Mouse (Mus musculus) lung, postnatal 14 days (tissue): ENCODE results near the gene Fam181b.
A peak's percentile ranks its signal among the peaks of the same experiment; 100 is the strongest.

Experiments
- DNase-seq: peaks from one replicate; pipeline ENCODE4 v3.0.0; 2021

The Fam181b gene

GRCm38 (mm10) chr7:93079785-93080730 lies at the start of gene Fam181b:
Gene Fam181b (plus strand): TSS chr7:93079865.
- peak; percentile 67 for DNase-seq

- no peak for DNase-seq
These were observed 41.7 kb upstream of the Fam181b start for GRCm38 (mm10) chr7:93037763-93038471.

GRCm38 (mm10) chr7:93038472-93038828 lies 41.2 kb upstream of the Fam181b start:
- DNase-seq = no peak

GRCm38 (mm10) chr7:93039542-93039941 lies 40.1 kb upstream of the Fam181b start:
- no peak for DNase-seq

- no peak for DNase-seq
These were observed 35.3 kb upstream of the Fam181b start for GRCm38 (mm10) chr7:93044359-93044758.

GRCm38 (mm10) chr7:93044788-93045187 lies 34.9 kb upstream of the Fam181b start:
- no peak for DNase-seq

- DNase-seq = no peak
These were observed 18.8 kb upstream of the Fam181b start for GRCm38 (mm10) chr7:93060831-93061230.

- DNase-seq = no peak
These were observed 17.9 kb upstream of the Fam181b start for GRCm38 (mm10) chr7:93061747-93062146.

- DNase-seq = no peak
These were observed 17.5 kb upstream of the Fam181b start for GRCm38 (mm10) chr7:93062189-93062588.

- DNase-seq = no peak
These were observed 12.1 kb upstream of the Fam181b start for GRCm38 (mm10) chr7:93067464-93068015.

- no peak for DNase-seq
These were observed 3.2 kb upstream of the Fam181b start for GRCm38 (mm10) chr7:93076435-93076960.

- DNase-seq = no peak
These were observed 263 bp upstream of the Fam181b start for GRCm38 (mm10) chr7:93079420-93079784.

GRCm38 (mm10) chr7:93080731-93081430 lies 1.2 kb downstream of the Fam181b start:
- no peak for DNase-seq

- peak; percentile 84 for DNase-seq
These were observed 13.8 kb downstream of the Fam181b start for GRCm38 (mm10) chr7:93093371-93094058.

- DNase-seq = peak; percentile 25
These were observed 15.8 kb downstream of the Fam181b start for GRCm38 (mm10) chr7:93095511-93095910.

- no peak for DNase-seq
These were observed 25.2 kb downstream of the Fam181b start for GRCm38 (mm10) chr7:93104776-93105340.

GRCm38 (mm10) chr7:93110370-93110965 lies 30.8 kb downstream of the Fam181b start:
- no peak for DNase-seq

- no peak for DNase-seq
These were observed 31.4 kb downstream of the Fam181b start for GRCm38 (mm10) chr7:93111056-93111455.

GRCm38 (mm10) chr7:93117561-93117960 lies 37.9 kb downstream of the Fam181b start:
- no peak for DNase-seq

GRCm38 (mm10) chr7:93123936-93124335 lies 44.3 kb downstream of the Fam181b start:
- no peak for DNase-seq
